Mouse (Mus musculus) thymus, postnatal 4 days (tissue): ENCODE measurements around the gene Ptges2.
A peak's percentile ranks its signal among the peaks of the same experiment; 100 is the strongest.

Source experiments
- DNase-seq: peaks from one replicate; pipeline ENCODE4 v3.0.0; 2021

Gene Ptges2

DNA sequence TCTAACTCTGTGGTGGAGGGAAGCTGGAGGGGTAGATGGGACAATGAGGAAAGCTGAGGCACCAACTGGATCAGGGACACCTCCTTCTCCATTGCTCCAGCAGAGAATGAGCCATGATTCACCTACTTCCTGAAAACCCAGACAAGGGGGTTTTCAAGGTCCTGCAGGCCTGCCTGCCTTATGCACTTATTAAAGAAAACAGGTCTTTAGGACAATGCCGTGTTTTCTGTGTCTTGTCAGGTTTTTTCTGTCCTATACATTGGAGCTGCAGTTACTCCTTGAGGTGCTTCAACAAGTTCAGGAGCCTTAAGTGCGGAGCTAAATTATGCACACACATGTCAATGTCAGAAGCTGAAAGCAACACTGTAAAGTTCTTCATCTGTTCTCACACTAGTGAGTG lies 45.9 kb downstream of the Ptges2 start:
- DNase-seq, result no peak

DNA sequence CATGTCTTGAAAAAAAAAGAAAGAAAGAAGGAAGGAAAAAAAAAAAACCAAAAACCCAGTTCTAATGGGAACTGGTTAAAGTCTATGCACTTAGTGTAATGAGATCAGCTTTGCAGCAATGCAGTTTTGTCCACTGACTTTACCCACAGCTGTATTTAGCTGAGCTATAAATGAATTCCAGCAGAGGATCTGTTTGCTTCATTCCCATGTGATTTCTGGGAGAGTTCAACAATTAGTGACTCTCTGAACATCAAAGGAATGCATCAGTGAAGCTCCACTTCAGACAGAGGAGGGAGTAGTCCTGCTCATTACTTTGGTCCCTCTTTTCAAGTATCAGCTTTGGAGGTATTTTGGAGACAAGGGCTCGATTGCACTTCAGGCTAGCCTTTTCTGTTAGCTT lies 49.8 kb downstream of the Ptges2 start:
- no peak for DNase-seq

DNA sequence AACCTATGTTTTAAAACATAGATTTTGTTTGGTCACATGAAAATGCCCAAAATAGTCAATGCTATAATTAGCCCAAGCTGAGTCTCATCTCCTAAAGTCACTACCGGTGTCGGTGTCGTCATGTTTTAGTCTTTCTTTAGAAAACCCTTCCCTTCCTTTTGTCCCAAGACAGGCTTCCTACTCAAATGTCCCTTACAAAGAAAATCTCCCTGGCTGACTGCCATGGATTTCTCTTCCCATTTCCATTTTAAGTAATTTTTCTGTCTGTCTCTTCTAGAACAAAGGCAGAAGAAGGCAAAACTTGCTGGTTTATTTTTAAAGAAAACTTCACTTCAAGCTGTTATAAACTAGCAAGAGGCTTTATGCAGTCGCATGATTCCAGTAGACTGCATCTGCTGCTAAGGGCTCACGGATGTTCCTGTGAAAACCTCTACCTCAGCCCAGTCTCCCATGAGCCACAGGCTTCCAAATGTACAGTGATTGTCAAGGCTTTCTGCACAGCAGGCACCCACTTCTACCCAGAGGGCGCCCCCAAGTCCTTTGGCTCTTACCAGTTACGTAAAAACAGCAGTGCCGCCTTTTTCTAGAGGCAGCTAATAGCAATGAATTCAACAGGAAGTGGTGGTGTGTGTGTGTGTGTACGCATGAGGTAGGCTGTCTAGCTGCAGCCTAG lies 51.7 kb downstream of the Ptges2 start:
- DNase-seq, result peak; percentile 75

DNA sequence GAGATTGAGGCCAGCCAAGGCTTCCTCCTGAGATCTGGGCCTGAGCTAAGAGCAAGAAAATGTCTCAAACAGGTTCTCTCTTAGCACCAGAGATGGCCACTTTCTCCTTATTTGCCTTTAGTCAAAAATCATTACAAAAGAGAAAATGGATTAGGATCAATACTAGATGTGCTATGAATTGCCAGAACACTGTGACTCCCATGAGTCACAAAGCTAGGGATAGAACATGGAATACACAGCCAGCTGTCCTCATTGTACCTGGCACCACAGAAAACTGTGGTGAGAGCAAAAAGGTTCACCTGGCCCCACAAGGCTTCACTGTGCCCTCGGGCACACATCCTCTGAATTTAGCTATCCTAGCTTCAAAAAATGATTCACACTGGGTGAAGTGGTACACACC lies 52.8 kb downstream of the Ptges2 start:
- DNase-seq, result no peak

DNA sequence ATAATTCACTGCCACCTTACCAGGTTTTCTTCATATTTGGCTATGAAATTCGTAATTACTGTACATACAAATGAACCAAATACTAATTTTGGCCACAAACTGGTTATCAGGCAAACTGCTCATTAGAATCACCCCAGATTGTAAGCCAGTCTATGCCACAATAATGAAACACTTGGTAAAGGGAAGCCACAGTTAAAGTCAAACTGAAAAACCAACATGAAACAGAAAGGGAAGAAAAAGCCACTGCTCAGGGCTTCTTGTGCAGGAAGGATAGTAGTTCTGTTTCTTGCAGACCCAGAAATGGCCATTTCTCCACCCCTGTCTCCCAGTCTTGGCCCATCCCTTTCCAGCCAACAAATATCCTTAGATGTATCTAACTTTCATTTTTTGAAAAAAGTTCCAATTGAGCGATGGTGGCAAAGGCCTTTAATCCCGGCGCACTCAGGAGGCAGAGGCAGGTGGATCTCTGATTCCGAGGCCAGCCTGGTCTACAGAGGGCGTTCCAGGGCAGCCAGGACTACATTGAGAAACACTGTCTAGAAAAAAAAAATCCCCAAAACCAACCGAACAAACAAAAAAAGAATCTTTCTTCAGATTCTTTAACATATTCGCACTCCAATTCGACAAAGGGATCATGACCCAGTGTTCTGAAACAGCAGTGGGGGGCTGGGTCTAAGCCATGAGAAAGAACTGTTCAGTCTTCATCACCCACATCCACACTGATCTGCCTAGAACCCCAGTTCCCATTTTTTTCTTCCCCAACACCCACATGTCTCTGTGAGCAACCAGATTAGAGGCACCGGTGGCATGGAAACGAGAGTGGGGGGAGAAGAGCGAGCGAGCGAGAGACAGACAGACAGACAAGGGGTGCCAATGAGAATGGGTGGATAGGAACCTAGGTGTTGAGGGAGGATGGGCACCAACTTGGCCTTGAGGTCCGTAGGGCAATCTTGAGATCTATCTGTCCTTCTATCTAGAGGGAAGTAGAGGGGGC lies 54.4 kb downstream of the Ptges2 start, which contains the start of gene Naif1:
Gene Naif1, plus strand, starts transcription at position 697 of the 994 bp plus-strand sequence.
- DNase-seq, result peak; percentile 33

DNA sequence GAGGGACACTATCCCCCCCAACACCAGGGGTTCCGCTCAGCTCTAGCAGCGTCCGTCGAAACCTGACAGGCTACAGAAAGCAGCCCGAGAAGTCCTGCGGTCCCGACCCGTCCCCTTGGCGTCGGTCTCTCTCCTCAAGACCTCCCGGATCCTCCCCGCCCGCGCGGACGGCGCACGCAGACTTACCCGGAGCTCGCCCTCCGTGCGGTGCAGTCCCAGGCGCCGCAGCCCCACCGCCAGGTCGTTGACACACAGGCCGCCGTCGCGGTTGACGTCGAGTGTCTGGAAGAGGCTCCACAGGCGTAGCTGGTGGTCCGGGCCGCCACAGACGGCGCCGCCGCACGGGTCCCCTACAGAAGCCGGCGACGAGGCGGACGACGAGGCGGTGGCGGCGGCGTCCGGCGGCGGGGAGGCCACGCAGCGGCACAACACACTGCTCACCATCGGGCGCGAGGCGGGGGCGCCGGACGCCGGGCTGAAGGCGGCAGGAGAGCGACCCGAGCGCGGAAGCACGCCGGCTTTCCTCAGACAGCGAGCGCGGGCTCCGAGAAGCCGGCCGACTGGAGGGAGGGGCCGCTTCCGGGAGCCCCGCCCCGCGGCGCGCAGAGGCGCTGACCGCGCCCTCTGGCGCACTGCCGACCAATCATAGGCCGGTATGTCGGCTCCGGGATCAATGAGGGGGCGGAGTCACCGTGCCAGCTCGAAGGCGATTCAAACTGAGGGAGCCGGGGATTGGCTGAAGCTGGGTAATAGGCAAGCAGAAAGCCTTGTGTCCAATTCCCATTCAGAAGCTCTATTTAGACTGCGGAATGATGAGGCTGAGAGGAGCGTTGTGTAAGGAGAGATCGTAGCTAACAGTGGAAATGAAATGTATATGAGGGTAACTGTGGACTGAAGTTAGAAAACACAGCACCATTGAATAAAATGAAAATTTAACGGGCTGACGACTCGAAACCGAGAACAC lies 55.5 kb downstream of the Ptges2 start, which contains the start of gene Slc25a25:
Gene Slc25a25, minus strand, starts transcription at position 565 of the 964 bp plus-strand sequence.
- DNase-seq, result peak; percentile 98

DNA sequence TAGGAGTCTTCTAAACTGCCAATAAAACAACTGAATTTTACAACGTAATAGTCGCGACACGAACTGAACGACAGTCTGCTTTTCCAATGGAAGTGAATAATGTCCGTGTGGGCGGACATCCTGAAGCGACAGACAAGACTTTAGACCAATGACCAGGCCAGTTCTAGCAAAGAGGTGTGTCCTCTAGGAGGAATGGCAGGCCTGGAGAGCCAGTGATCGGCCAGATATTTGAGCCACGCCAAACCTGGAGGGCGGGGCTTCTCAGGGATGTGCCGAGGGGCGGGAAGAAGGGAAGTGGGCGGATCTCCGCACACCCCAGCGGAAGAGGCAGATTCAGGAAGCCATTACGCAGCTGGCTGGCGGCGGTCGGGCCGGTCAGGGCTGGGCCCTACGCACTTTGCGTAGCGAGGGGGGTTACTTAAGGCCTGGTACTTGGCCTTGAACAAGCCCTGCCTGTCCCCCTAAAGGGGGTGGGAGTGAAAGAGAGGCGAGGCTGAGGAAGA lies 56.2 kb downstream of the Ptges2 start:
- peak; percentile 98 for DNase-seq

DNA sequence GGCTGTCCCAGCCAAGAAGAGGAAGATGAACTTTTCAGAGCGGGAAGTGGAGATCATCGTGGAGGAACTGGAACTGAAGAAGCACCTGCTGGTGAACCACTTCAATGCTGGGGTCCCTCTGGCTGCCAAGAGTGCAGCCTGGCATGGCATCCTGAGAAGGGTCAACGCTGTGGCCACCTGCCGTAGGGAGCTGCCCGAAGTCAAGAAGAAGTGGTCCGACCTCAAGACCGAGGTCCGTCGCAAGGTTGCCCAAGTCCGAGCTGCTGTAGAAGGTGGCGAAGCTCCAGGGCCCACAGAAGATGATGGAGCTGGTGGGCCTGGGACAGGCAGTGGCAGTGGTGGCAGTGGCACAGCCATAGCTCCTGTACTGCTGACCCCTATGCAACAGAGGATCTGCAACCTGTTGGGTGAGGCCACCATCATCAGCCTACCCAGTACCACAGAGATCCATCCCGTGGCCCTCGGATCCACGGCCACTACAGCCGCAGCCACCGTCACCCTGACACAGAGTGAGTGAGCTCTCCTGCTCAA lies 56.8 kb downstream of the Ptges2 start:
- DNase-seq, result peak; percentile 49

DNA sequence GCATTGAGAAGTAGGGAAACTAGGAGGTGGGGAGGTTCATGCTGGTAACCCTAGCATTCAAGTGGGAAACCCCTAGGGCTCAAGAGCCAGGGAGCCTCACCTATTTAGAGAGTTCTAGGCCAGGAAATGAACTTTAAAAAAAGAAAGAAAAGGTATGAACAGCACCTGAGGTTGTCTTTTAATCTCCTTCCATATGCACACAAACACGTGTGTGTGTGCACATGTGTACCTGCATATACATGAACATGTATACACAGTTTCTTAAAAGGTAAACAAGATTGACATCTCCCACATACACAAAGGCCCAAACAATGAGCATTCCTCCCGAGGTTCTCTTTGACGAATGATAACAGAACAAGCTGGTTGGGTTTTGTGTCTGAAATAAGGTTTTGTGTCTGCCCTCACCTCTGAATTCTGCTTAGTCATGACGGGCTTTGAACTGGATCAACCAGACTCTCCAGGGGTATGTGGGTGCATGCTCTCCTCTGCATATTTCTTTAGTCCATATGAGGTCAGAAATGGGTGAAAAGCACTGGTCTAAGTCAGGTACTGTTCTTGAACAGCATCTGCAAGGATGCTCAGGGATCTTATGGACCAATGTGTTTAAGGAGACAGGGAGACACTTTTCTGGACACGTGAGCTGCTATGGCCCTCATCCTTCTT lies 58.1 kb downstream of the Ptges2 start:
- DNase-seq, result no peak

DNA sequence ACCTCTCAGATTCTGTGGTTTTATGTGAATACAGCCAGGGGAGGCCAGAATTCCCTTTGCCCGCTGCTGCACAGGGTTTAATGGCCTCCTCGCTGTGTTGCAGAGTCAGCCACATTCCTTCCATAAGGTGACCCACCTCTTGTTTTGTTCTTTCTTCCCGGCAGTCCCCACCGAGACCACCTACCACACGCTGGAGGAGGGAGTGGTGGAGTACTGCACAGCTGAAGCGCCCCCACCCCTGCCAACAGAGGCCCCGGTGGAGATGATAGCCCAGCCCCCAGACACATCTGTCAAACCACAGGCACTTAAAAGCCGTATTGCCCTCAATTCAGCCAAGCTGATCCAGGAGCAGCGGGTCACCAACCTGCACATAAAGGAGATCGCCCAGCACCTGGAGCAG lies 58.9 kb downstream of the Ptges2 start:
- peak; percentile 65 for DNase-seq

DNA sequence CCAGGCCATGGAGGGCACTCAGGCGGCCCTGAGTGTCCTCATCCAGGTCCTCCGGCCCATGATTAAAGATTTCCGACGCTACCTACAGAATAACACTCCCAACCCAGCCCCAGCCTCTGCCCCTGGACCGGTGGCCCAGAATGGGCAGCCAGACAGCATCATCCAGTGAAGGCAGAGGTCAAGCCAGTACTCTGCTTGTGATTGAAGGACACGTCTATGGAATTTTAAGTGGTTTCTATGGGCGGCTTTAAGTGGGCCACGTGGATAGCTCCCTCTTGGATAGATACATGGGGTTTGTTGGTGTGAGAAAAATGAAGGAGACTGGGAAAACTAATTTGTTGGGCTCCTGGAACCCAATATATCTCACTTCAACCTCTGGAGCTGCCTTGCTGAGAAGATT lies 59.4 kb downstream of the Ptges2 start:
- no peak for DNase-seq
